Mouse (Mus musculus) limb, embryonic 11.5 days (tissue): ENCODE results near the gene Mgat5. TPM values are rescaled to one million over a fixed set of nuclear protein-coding genes. Genes with fewer than 3 reads are reported as not detected.

Source experiments
- ATAC-seq: fragments of 200-750 bp; cut with Nextera tagmentation; 2 replicates; pipeline ENCODE4 v1.8.0; 2017; ENCODE audit warnings: low read depth; ENCODE audit not compliant: insufficient number of reproducible peaks, low FRiP score, low TSS enrichment
- DNase-seq: peaks from one replicate; pipeline ENCODE4 v3.0.0-alpha.2; 2015; ENCODE audit warnings: low spot score
- H3K27ac ChIP-seq: fragments of 300-500 bp; sonication (generic); replicated peaks from 2 replicates; pipeline ENCODE4 v1.5.1; 2014; ENCODE audit warnings: low read depth, mild to moderate bottlenecking, low read length
- H3K27me3 ChIP-seq: fragments of 300-500 bp; sonication (generic); 2 replicates; pipeline ENCODE4 v1.6.1; 2014; ENCODE audit warnings: mild to moderate bottlenecking, low read length, mixed read lengths; ENCODE audit not compliant: control insufficient read depth, insufficient read depth
- H3K36me3 ChIP-seq: fragments of 300-500 bp; sonication (generic); 2 replicates; pipeline ENCODE4 v1.6.1; 2014; ENCODE audit warnings: mild to moderate bottlenecking, low read length, moderate library complexity, mixed read lengths; ENCODE audit not compliant: control insufficient read depth, insufficient read depth
- H3K4me1 ChIP-seq: fragments of 300-500 bp; sonication (generic); 2 replicates; pipeline ENCODE4 v1.6.1; 2014; ENCODE audit warnings: low read length, mixed read lengths; ENCODE audit not compliant: control insufficient read depth, insufficient read depth
- H3K4me2 ChIP-seq: fragments of 300-500 bp; sonication (generic); 2 replicates; pipeline ENCODE4 v1.6.1; 2014; ENCODE audit warnings: low read depth, mild to moderate bottlenecking, moderate library complexity; ENCODE audit not compliant: severe bottlenecking
- H3K4me3 ChIP-seq: fragments of 300-500 bp; sonication (generic); 2 replicates; pipeline ENCODE4 v1.5.1; 2014; ENCODE audit warnings: low read depth, low read length
- H3K9ac ChIP-seq: fragments of 300-500 bp; sonication (generic); 2 replicates; pipeline ENCODE4 v1.6.1; 2014; ENCODE audit warnings: mild to moderate bottlenecking, low read length
- H3K9me3 ChIP-seq: fragments of 300-500 bp; sonication (generic); 2 replicates; pipeline ENCODE4 v1.6.1; 2016; ENCODE audit warnings: low read length; ENCODE audit not compliant: control insufficient read depth
- WGBS: fragments of 180-500 bp; shearing (Covaris S2); extraction: QIAGEN DNeasy Blood & Tissue Kit; methylation state at CpG from one replicate; pipeline ENCODE4 v1.1.7; 2014; 5-methylcytosine and 5-hydroxymethylcytosine counted together
- polyA plus RNA-seq: library from polyadenylated mRNA; unstranded; fragments of >200 nt; fragmentation: Nextera tagmentation; extraction: Ambion mirVana; gene quantifications from 2 replicates; pipeline ENCODE4 v1.2.1, GENCODE M21; 2014

Gene Mgat5
- polyA plus RNA-seq, 1 experiment from 2014 or later: 6.3 TPM

GRCm38 (mm10) chr1:127317541-127317940 is 112.7 kb downstream of the Mgat5 start:
- peak; percentile 39 for DNase-seq
- no peaks in the 10 kb centered on the region for H3K36me3 ChIP-seq
- ATAC-seq: no peak
- H3K9ac ChIP-seq: no peak overlapping the region
- H3K4me2 ChIP-seq: no peak overlapping the region
- H3K27ac ChIP-seq: no peak overlapping the region
- H3K27me3 ChIP-seq: no peaks in the 10 kb centered on the region
- H3K9me3 ChIP-seq: no peaks in the 10 kb centered on the region
- H3K4me1 ChIP-seq: 0 out of 2 replicates have a peak, but pooled peaks cover 2% of the 10 kb centered on the region
- WGBS: 38% methylated on average over 9 of the region's 9 CpGs
- no peak overlapping the region for H3K4me3 ChIP-seq

GRCm38 (mm10) chr1:127318486-127318885 is 113.7 kb downstream of the Mgat5 start:
- Histone ChIP-seq H3K4me3 (no peak overlapping the region), H3K4me2 (no peak overlapping the region), H3K36me3 (no peaks in the 10 kb centered on the region), H3K9me3 (no peaks in the 10 kb centered on the region), H3K9ac (no peak overlapping the region), H3K4me1 (0 out of 2 replicates have a peak, but pooled peaks cover 2% of the 10 kb centered on the region), H3K27ac (no peak overlapping the region), H3K27me3 (no peaks in the 10 kb centered on the region)
- WGBS: 87% methylated on average over 7 of the region's 7 CpGs
- no peak for DNase-seq
- ATAC-seq: no peak

GRCm38 (mm10) chr1:127319768-127320167 is 115.0 kb downstream of the Mgat5 start:
- 0 out of 2 replicates have a peak, but pooled peaks cover 2% of the 10 kb centered on the region for H3K4me1 ChIP-seq
- no peak overlapping the region for H3K4me2 ChIP-seq
- H3K27me3 ChIP-seq: no peaks in the 10 kb centered on the region
- no peak overlapping the region for H3K9ac ChIP-seq
- 0 out of 2 replicates have a peak, but pooled peaks cover 3% of the 10 kb centered on the region for H3K36me3 ChIP-seq
- no peak for ATAC-seq
- no peaks in the 10 kb centered on the region for H3K9me3 ChIP-seq
- no peak overlapping the region for H3K27ac ChIP-seq
- WGBS: 76% methylated on average over 6 of the region's 6 CpGs
- no peak overlapping the region for H3K4me3 ChIP-seq
- DNase-seq: no peak

GRCm38 (mm10) chr1:127320956-127321355 is 116.1 kb downstream of the Mgat5 start:
- WGBS: 83% methylated on average over 10 of the region's 10 CpGs
- Histone ChIP-seq H3K4me3 (no peak overlapping the region), H3K27ac (no peak overlapping the region)

GRCm38 (mm10) chr1:127321638-127322037 is 116.8 kb downstream of the Mgat5 start:
- 0 out of 2 replicates have a peak, but pooled peaks cover under 1% of the 10 kb centered on the region for H3K4me1 ChIP-seq
- no peak overlapping the region for H3K9ac ChIP-seq
- no peak overlapping the region for H3K4me3 ChIP-seq
- H3K27me3 ChIP-seq: no peaks in the 10 kb centered on the region
- ATAC-seq (no peak), DNase-seq (no peak)
- H3K27ac ChIP-seq: no peak overlapping the region
- no peaks in the 10 kb centered on the region for H3K9me3 ChIP-seq
- WGBS: 72% methylated on average over 3 of the region's 3 CpGs
- H3K4me2 ChIP-seq: no peak overlapping the region
- 0 out of 2 replicates have a peak, but pooled peaks cover 3% of the 10 kb centered on the region for H3K36me3 ChIP-seq

More at GRCm38 (mm10) chr1:127320956-127321355, 116.1 kb downstream of the Mgat5 start:
- no peaks in the 10 kb centered on the region for H3K9me3 ChIP-seq
- H3K4me1 ChIP-seq: 0 out of 2 replicates have a peak, but pooled peaks cover 2% of the 10 kb centered on the region
- ATAC-seq (no peak), DNase-seq (no peak)
- H3K27me3 ChIP-seq: no peaks in the 10 kb centered on the region
- H3K36me3 ChIP-seq: 0 out of 2 replicates have a peak, but pooled peaks cover 3% of the 10 kb centered on the region
- no peak overlapping the region for H3K4me2 ChIP-seq
- no peak overlapping the region for H3K9ac ChIP-seq

GRCm38 (mm10) chr1:127322169-127322805 is 117.5 kb downstream of the Mgat5 start:
- H3K36me3 ChIP-seq: 0 out of 2 replicates have a peak, but pooled peaks cover 3% of the 10 kb centered on the region
- H3K27me3 ChIP-seq: no peaks in the 10 kb centered on the region
- DNase-seq (no peak), ATAC-seq (no peak)
- no peak overlapping the region for H3K4me2 ChIP-seq
- H3K27ac ChIP-seq: no peak overlapping the region
- H3K4me1 ChIP-seq: no peaks in the 10 kb centered on the region
- WGBS: 73% methylated on average over 5 of the region's 5 CpGs
- H3K9ac ChIP-seq: no peak overlapping the region
- H3K4me3 ChIP-seq: no peak overlapping the region
- no peaks in the 10 kb centered on the region for H3K9me3 ChIP-seq

GRCm38 (mm10) chr1:127325601-127326198 is 120.9 kb downstream of the Mgat5 start:
- 0 out of 2 replicates have a peak, but pooled peaks cover 3% of the 10 kb centered on the region for H3K36me3 ChIP-seq
- no peak overlapping the region for H3K27ac ChIP-seq
- H3K4me3 ChIP-seq: no peak overlapping the region
- ATAC-seq (no peak), DNase-seq (no peak)
- H3K4me1 ChIP-seq: no peaks in the 10 kb centered on the region
- no peaks in the 10 kb centered on the region for H3K9me3 ChIP-seq
- no peak overlapping the region for H3K4me2 ChIP-seq
- no peak overlapping the region for H3K9ac ChIP-seq
- H3K27me3 ChIP-seq: no peaks in the 10 kb centered on the region
- 60% methylated on average over 8 of the region's 8 CpGs for WGBS

GRCm38 (mm10) chr1:127327773-127328172 is 123.0 kb downstream of the Mgat5 start:
- Histone ChIP-seq H3K4me1 (no peaks in the 10 kb centered on the region), H3K27ac (no peak overlapping the region), H3K4me3 (no peak overlapping the region), H3K4me2 (no peak overlapping the region), H3K9ac (no peak overlapping the region), H3K36me3 (0 out of 2 replicates have a peak, but pooled peaks cover 3% of the 10 kb centered on the region), H3K27me3 (no peaks in the 10 kb centered on the region), H3K9me3 (no peaks in the 10 kb centered on the region)
- WGBS: 85% methylated on average over 6 of the region's 6 CpGs
- no peak for DNase-seq
- no peak for ATAC-seq
